Mouse (Mus musculus) embryonic fibroblast, embryonic 13.5 days (primary cell): Measurements from ENCODE around the gene Hibadh.

ENCODE experiments used
- CTCF ChIP-seq: IDR thresholded peaks from 2 replicates; pipeline ENCODE4 v1.5.1; 2011; ENCODE audit warnings: mild to moderate bottlenecking, control low read depth, low read length, moderate library complexity, borderline replicate concordance; ENCODE audit not compliant: insufficient read depth
- POLR2A ChIP-seq: IDR thresholded peaks from 2 replicates; pipeline ENCODE4 v1.6.1; 2011; ENCODE audit warnings: low read depth, mild to moderate bottlenecking, control low read depth, low read length, moderate library complexity

DNA sequence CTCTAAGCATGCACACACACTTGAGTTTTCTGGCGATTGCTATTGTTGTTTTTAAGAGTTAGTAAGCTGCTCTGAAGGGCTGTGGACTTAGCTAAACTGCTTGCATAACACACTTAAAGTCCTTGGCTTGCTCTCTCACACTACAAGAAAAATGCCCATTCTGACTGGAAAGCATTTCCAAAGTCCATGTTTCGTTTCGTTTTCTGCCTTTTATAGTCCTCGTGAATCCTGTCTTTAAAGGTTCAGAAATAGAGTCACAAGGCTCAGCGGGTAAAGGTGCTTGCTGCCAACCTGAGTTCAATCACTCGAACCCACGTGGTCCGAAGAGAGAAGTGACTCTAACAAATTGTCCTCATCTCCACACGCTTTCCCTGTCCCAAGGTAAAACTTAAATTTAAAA is 39.4 kb upstream of the Hibadh start:
- TF ChIP-seq CTCF (no peak), POLR2A (no peak)
